Mouse (Mus musculus) forebrain, embryonic 11.5 days (tissue): Measurements from ENCODE around the gene Capn11. TPM values are rescaled to one million over a fixed set of nuclear protein-coding genes. Genes with fewer than 3 reads are reported as not detected.
"Not testable (repeated sequence)": the region's sequence is repeated elsewhere in the genome, so short reads cannot be mapped to it uniquely, and the experiment has no call there.

Experiments
- ATAC-seq: fragments of 200-750 bp; cut with Nextera tagmentation; replicated peaks from 2 replicates; pipeline ENCODE4 v1.8.0; 2017; ENCODE audit warnings: moderate TSS enrichment; ENCODE audit not compliant: low FRiP score
- DNase-seq: peaks from one replicate; pipeline ENCODE4 v3.0.0-alpha.2; 2017; ENCODE audit warnings: low spot score
- H3K27ac ChIP-seq: fragments of 300-500 bp; sonication (generic); 2 replicates; pipeline ENCODE4 v1.5.1; 2014; ENCODE audit warnings: low read depth, low read length
- H3K27me3 ChIP-seq: fragments of 300-500 bp; sonication (generic); 2 replicates; pipeline ENCODE4 v1.6.1; 2014; ENCODE audit warnings: mild to moderate bottlenecking, low read length, mixed read lengths; ENCODE audit not compliant: control insufficient read depth, insufficient read depth
- H3K36me3 ChIP-seq: fragments of 300-500 bp; sonication (generic); 2 replicates; pipeline ENCODE4 v1.6.1; 2014; ENCODE audit warnings: mild to moderate bottlenecking, low read length, moderate library complexity, mixed read lengths; ENCODE audit not compliant: control insufficient read depth, insufficient read depth
- H3K4me1 ChIP-seq: fragments of 300-500 bp; sonication (generic); replicated peaks from 2 replicates; pipeline ENCODE4 v1.6.1; 2014; ENCODE audit warnings: low read length, mixed read lengths; ENCODE audit not compliant: control insufficient read depth, insufficient read depth
- H3K4me2 ChIP-seq: fragments of 300-500 bp; sonication (generic); 2 replicates; pipeline ENCODE4 v1.6.1; 2014; ENCODE audit warnings: low read depth, mild to moderate bottlenecking, low read length, moderate library complexity, mixed read lengths; ENCODE audit not compliant: severe bottlenecking
- H3K4me3 ChIP-seq: fragments of 300-500 bp; sonication (generic); 2 replicates; pipeline ENCODE4 v1.5.1; 2014; ENCODE audit warnings: low read depth, low read length
- H3K9ac ChIP-seq: fragments of 300-500 bp; sonication (generic); 2 replicates; pipeline ENCODE4 v1.6.1; 2014; ENCODE audit warnings: low read length
- H3K9me3 ChIP-seq: fragments of 300-500 bp; sonication (generic); 2 replicates; pipeline ENCODE4 v1.6.1; 2016; ENCODE audit warnings: low read length, mixed read lengths; ENCODE audit not compliant: control insufficient read depth
- WGBS: fragments of 180-500 bp; shearing (Covaris S2); extraction: QIAGEN DNeasy Blood & Tissue Kit; methylation state at CpG from one replicate; pipeline ENCODE4 v1.1.7; 2014; 5-methylcytosine and 5-hydroxymethylcytosine counted together
- polyA plus RNA-seq: library from polyadenylated mRNA; unstranded; fragments of >200 nt; fragmentation: Nextera tagmentation; extraction: Ambion mirVana; gene quantifications from 2 replicates; pipeline ENCODE4 v1.2.1, GENCODE M21; 2014

Capn11 gene
- polyA plus RNA-seq, 1 experiment from 2014 or later: 0.44 TPM

DNA sequence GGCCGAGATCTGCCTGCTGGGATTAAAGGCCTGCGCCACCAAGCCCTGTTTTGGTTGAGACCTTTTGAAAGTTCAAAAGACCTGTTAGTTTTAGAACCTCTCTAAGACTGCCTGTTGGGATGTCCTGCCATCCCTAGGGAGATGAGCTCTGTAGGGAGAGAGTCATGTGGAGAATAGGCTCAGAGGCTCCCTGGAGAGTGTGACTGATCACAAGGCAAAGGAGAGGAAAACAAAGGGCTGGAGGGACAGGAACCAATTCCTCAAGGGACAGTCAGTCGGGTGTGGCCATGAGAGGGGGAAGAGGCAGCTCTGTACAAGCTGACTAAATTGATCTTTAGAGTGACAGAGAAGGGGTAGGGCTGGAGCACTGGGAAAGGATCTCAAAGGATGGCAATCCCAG lies 31.0 kb downstream of the Capn11 start:
- H3K27me3 ChIP-seq: no peaks in the 10 kb centered on the region
- no peak for DNase-seq
- H3K4me1 ChIP-seq: no peaks in the 10 kb centered on the region; the same call in 1 of the 2 replicates
- no peaks in the 10 kb centered on the region for H3K9me3 ChIP-seq
- no peak overlapping the region for H3K9ac ChIP-seq
- no peak overlapping the region for H3K4me3 ChIP-seq
- 21% methylated on average over 3 of the region's 3 CpGs for WGBS
- ATAC-seq: no peak
- H3K36me3 ChIP-seq: no peaks in the 10 kb centered on the region
- H3K4me2 ChIP-seq: no peak overlapping the region
- H3K27ac ChIP-seq: no peak overlapping the region

DNA sequence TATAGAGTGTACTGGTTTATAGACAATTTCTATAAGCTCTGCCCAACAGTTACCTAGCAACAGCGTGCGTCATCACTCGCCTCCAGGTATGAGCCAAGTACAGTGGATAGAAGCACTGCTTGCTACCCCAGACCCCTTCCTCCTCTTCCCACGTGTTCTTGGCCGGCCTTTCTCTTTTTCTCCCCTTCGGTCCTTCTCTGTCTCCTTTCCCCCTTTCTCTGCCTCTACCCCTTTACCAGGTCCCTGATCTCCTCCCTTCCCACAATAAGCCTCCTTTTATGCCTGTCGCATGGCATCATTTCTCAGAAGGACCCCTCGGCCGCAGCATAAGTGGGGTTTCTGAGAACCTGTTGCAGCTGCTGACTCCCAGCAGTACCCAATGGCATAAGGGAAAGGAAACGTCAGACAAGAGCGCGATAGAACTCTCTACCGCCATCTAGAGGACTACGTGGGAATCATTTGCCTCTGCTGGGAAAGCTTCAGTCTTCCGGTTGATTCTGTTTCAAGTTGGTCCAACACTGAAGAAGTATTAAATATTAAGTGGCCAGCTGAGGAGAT lies 32.5 kb downstream of the Capn11 start:
- Histone ChIP-seq H3K9me3 (no peaks in the 10 kb centered on the region), H3K36me3 (no peaks in the 10 kb centered on the region), H3K4me1 (no peaks in the 10 kb centered on the region; the same call in 1 of the 2 replicates), H3K27me3 (no peaks in the 10 kb centered on the region), H3K27ac (no peak overlapping the region), H3K4me2 (no peak overlapping the region), H3K9ac (0 out of 2 replicates have a peak overlapping the region, but pooled peaks have one; percentile 12), H3K4me3 (no peak overlapping the region)
- WGBS: 24% methylated on average over 15 of the region's 15 CpGs
- DNase-seq (peak; percentile 85), ATAC-seq (no peak; the same call in 1 of the 2 replicates)

GRCm38 (mm10) chr17:45623425-45623824 lies 35.7 kb downstream of the Capn11 start:
- not testable (repeated sequence) for H3K4me2 ChIP-seq, H3K36me3 ChIP-seq, H3K4me1 ChIP-seq, ATAC-seq, H3K4me3 ChIP-seq, H3K27ac ChIP-seq, DNase-seq, H3K9me3 ChIP-seq, H3K27me3 ChIP-seq, H3K9ac ChIP-seq
- 89% methylated on average over 8 of the region's 8 CpGs for WGBS

DNA sequence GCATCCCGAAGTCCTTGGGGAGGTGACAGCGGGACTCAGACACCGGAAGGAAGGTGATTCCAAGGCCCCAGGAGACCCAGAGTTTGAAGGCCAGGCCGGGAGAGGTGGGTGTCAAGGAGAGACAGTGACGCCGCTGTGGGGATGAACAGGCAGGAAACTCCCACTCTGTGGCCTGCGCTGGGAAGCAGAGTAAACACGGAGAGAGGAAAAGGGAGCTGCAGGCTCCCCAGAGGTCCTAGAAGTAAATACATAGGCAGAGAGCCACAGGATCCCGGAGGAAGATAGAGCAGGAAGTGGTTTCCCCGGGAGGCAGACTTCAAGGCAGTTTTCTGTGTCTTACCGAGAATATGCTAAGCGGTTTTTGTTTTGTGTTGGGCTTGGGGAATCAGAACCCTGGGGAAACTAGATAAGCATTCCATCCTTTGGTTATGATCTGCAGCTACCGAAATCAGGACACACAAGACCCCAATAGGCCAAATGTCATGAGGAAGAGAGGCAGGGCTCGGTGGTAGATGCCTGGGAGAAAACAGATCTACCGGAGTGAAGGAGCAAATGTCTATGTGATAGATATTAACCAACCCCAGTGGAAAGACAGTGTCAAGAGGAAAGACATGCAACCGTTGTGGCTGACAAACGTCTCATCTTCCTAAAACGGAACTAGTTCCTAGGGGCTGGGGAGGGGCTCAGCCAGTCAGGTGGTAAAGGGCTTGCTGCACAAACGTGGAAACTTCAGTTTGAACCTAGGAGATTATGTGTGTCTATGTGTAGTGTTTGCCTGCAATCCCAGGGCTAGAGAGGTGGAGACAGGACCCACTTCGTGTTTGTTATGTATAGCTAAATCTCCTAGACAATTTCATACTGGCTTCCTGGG lies 39.5 kb downstream of the Capn11 start:
- no peaks in the 10 kb centered on the region for H3K4me1 ChIP-seq
- 35% methylated on average over 20 of the region's 20 CpGs for WGBS
- H3K4me2 ChIP-seq: peak overlapping the region; percentile 1; the same call in 1 of the 2 replicates
- DNase-seq (no peak), ATAC-seq (no peak)
- H3K27me3 ChIP-seq: no peaks in the 10 kb centered on the region
- no peaks in the 10 kb centered on the region for H3K36me3 ChIP-seq
- H3K9ac ChIP-seq: peak overlapping the region; percentile 1
- H3K27ac ChIP-seq: no peak overlapping the region
- H3K9me3 ChIP-seq: no peaks in the 10 kb centered on the region
- H3K4me3 ChIP-seq: no peak overlapping the region

- DNase-seq (no peak), ATAC-seq (no peak)
- Histone ChIP-seq H3K27me3 (no peaks in the 10 kb centered on the region), H3K4me2 (peak overlapping the region; percentile 1; the same call in 1 of the 2 replicates), H3K4me3 (no peak overlapping the region), H3K9me3 (no peaks in the 10 kb centered on the region), H3K9ac (peak overlapping the region; percentile 1; the same call in 1 of the 2 replicates), H3K36me3 (no peaks in the 10 kb centered on the region), H3K27ac (no peak overlapping the region), H3K4me1 (no peaks in the 10 kb centered on the region)
- WGBS: 12% methylated on average over 8 of the region's 8 CpGs
These were observed 40.2 kb downstream of the Capn11 start for GRCm38 (mm10) chr17:45618941-45619385.

GRCm38 (mm10) chr17:45617655-45618054 lies 41.5 kb downstream of the Capn11 start:
- H3K27me3 ChIP-seq: no peaks in the 10 kb centered on the region
- H3K4me2 ChIP-seq: no peak overlapping the region
- no peaks in the 10 kb centered on the region for H3K36me3 ChIP-seq
- no peak overlapping the region for H3K9ac ChIP-seq
- ATAC-seq (no peak), DNase-seq (no peak)
- 93% methylated on average over 6 of the region's 6 CpGs for WGBS
- no peak overlapping the region for H3K4me3 ChIP-seq
- H3K4me1 ChIP-seq: no peaks in the 10 kb centered on the region
- no peaks in the 10 kb centered on the region for H3K9me3 ChIP-seq
- H3K27ac ChIP-seq: no peak overlapping the region

DNA sequence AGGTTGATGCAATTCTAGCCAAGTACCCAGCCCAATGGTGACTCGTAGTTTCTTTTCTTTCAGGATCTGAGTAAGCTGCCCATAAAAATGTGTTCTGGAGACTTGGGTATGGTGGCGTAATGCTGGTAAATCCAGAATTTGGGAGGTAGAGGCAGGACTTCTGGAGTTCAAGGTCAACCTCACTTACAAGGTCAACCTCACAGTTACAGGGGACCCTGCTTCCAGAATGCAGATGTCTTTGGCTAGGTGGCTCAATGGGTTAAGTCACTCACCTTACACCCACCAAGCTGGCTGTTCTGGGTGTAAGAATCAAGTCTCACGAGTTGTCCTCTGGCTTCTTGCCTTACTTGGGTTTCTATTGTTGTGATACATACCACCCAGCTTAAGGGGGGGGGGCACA lies 42.4 kb downstream of the Capn11 start:
- no peaks in the 10 kb centered on the region for H3K9me3 ChIP-seq
- no peak overlapping the region for H3K4me3 ChIP-seq

GRCm38 (mm10) chr17:45616046-45616650 lies 43.0 kb downstream of the Capn11 start:
- Histone ChIP-seq H3K9ac (no peak overlapping the region), H3K27me3 (no peaks in the 10 kb centered on the region), H3K4me2 (no peak overlapping the region), H3K36me3 (no peaks in the 10 kb centered on the region), H3K4me1 (no peaks in the 10 kb centered on the region), H3K27ac (no peak overlapping the region), H3K9me3 (no peaks in the 10 kb centered on the region), H3K4me3 (no peak overlapping the region)
- 67% methylated on average over 4 of the region's 4 CpGs for WGBS
- ATAC-seq (no peak), DNase-seq (no peak)

More for the DNA sequence above, 42.4 kb downstream of the Capn11 start:
- no peak overlapping the region for H3K9ac ChIP-seq
- DNase-seq: no peak
- H3K36me3 ChIP-seq: no peaks in the 10 kb centered on the region
- no peaks in the 10 kb centered on the region for H3K4me1 ChIP-seq
- H3K27ac ChIP-seq: no peak overlapping the region
- ATAC-seq: no peak
- H3K27me3 ChIP-seq: no peaks in the 10 kb centered on the region
- H3K4me2 ChIP-seq: no peak overlapping the region
- WGBS: 91% methylated on average over 3 of the region's 3 CpGs
